Mouse (Mus musculus) cerebellum, postnatal 10 days (tissue): ENCODE measurements around the gene Gm6583.

ENCODE experiments used
- DNase-seq, 2 experiments: peaks; one replicate each; pipeline ENCODE4 v3.0.0; 2021; ENCODE audit warnings: mixed read lengths in 2 of 2

The Gm6583 gene

GRCm38 (mm10) chr5:112355910-112356309, at the start of gene Gm6583:
TSS of gene Gm6583 (minus strand) at chr5:112356033.
- DNase-seq: no peak

GRCm38 (mm10) chr5:112402437-112402836, 46.6 kb upstream of the Gm6583 start:
- DNase-seq: no peak

GRCm38 (mm10) chr5:112399284-112399683, 43.5 kb upstream of the Gm6583 start:
- peak; percentile 49 to 63 for DNase-seq

- DNase-seq: peak in 1 of 2 experiments; percentile 11
Observed at GRCm38 (mm10) chr5:112396066-112396465, 40.2 kb upstream of the Gm6583 start.

- peak; percentile 89 to 90 for DNase-seq
Observed at GRCm38 (mm10) chr5:112394779-112395443, 39.1 kb upstream of the Gm6583 start, which contains the start of gene Asphd2. TSS of gene Asphd2 (minus strand) at chr5:112394866.

- no peak for DNase-seq
Observed at GRCm38 (mm10) chr5:112394415-112394763, 38.6 kb upstream of the Gm6583 start.

GRCm38 (mm10) chr5:112393741-112394414, 38.0 kb upstream of the Gm6583 start:
- peak in 1 of 2 experiments; percentile 47 for DNase-seq

GRCm38 (mm10) chr5:112391676-112392323, 36.0 kb upstream of the Gm6583 start:
- peak; percentile 68 to 79 for DNase-seq

- DNase-seq: no peak
Observed at GRCm38 (mm10) chr5:112391002-112391401, 35.2 kb upstream of the Gm6583 start.

- DNase-seq: peak in 1 of 2 experiments; percentile 42
Observed at GRCm38 (mm10) chr5:112389352-112389751, 33.5 kb upstream of the Gm6583 start.

GRCm38 (mm10) chr5:112385973-112386372, 30.1 kb upstream of the Gm6583 start:
- DNase-seq: peak in 1 of 2 experiments; percentile 2

GRCm38 (mm10) chr5:112384805-112385472, 29.1 kb upstream of the Gm6583 start:
- no peak for DNase-seq

GRCm38 (mm10) chr5:112382641-112383330, 27.0 kb upstream of the Gm6583 start:
- DNase-seq: peak in 1 of 2 experiments; percentile 60

GRCm38 (mm10) chr5:112382042-112382441, 26.2 kb upstream of the Gm6583 start:
- no peak for DNase-seq

GRCm38 (mm10) chr5:112381154-112381553, 25.3 kb upstream of the Gm6583 start:
- no peak for DNase-seq

GRCm38 (mm10) chr5:112378716-112379115, 22.9 kb upstream of the Gm6583 start:
- no peak for DNase-seq

- no peak for DNase-seq
Observed at GRCm38 (mm10) chr5:112377380-112377779, 21.5 kb upstream of the Gm6583 start.

GRCm38 (mm10) chr5:112376111-112376510, 20.3 kb upstream of the Gm6583 start:
- no peak for DNase-seq

- DNase-seq: peak; percentile 89 to 91
Observed at GRCm38 (mm10) chr5:112371933-112372332, 16.1 kb upstream of the Gm6583 start.

GRCm38 (mm10) chr5:112370236-112370813, 14.5 kb upstream of the Gm6583 start:
- DNase-seq: peak in 1 of 2 experiments; percentile 65

- no peak for DNase-seq
Observed at GRCm38 (mm10) chr5:112369326-112369725, 13.5 kb upstream of the Gm6583 start.

- DNase-seq: peak; percentile 92 to 95
Observed at GRCm38 (mm10) chr5:112368666-112369065, 12.8 kb upstream of the Gm6583 start.
